Mouse (Mus musculus): Measurements from ENCODE around the gene Gpr4.

Gene Gpr4

GRCm38 (mm10) chr7:19229404-19229803 is 17.1 kb downstream of the Gpr4 start:
- DNase-seq = no peak

- no peak for DNase-seq
Measured at GRCm38 (mm10) chr7:19230041-19230580, 17.8 kb downstream of the Gpr4 start.

GRCm38 (mm10) chr7:19230899-19231298 is 18.6 kb downstream of the Gpr4 start:
- DNase-seq = no peak

- DNase-seq = no peak
Measured at GRCm38 (mm10) chr7:19231849-19232248, 19.5 kb downstream of the Gpr4 start.

GRCm38 (mm10) chr7:19234652-19235051 is 22.3 kb downstream of the Gpr4 start:
- DNase-seq = no peak

GRCm38 (mm10) chr7:19235092-19235671 is 22.8 kb downstream of the Gpr4 start:
- DNase-seq = peak; percentile 90

- DNase-seq = peak; percentile 95
Measured at GRCm38 (mm10) chr7:19236411-19236810, 24.1 kb downstream of the Gpr4 start.

GRCm38 (mm10) chr7:19238344-19238743 is 26.0 kb downstream of the Gpr4 start:
- peak; percentile 96 for DNase-seq

GRCm38 (mm10) chr7:19239423-19239822 is 27.1 kb downstream of the Gpr4 start:
- peak; percentile 97 for DNase-seq

GRCm38 (mm10) chr7:19239986-19240385 is 27.6 kb downstream of the Gpr4 start:
- no peak for DNase-seq

GRCm38 (mm10) chr7:19240905-19241463 is 28.6 kb downstream of the Gpr4 start:
- no peak for DNase-seq

- no peak for DNase-seq
Measured at GRCm38 (mm10) chr7:19242005-19242404, 29.7 kb downstream of the Gpr4 start.

- no peak for DNase-seq
Measured at GRCm38 (mm10) chr7:19243858-19244257, 31.5 kb downstream of the Gpr4 start.

GRCm38 (mm10) chr7:19245083-19245482 is 32.7 kb downstream of the Gpr4 start:
- peak; percentile 88 for DNase-seq

- no peak for DNase-seq
Measured at GRCm38 (mm10) chr7:19246855-19247254, 34.5 kb downstream of the Gpr4 start.

GRCm38 (mm10) chr7:19247511-19247910 is 35.2 kb downstream of the Gpr4 start:
- no peak for DNase-seq

GRCm38 (mm10) chr7:19252078-19252477 is 39.7 kb downstream of the Gpr4 start:
- DNase-seq = no peak

- no peak for DNase-seq
Measured at GRCm38 (mm10) chr7:19253437-19253836, 41.1 kb downstream of the Gpr4 start.

GRCm38 (mm10) chr7:19255395-19255794 is 43.1 kb downstream of the Gpr4 start:
- no peak for DNase-seq

GRCm38 (mm10) chr7:19256567-19256966 is 44.2 kb downstream of the Gpr4 start:
- DNase-seq = no peak

- DNase-seq = peak; percentile 99
Measured at GRCm38 (mm10) chr7:19257390-19258022, 45.2 kb downstream of the Gpr4 start.

- no peak for DNase-seq
Measured at GRCm38 (mm10) chr7:19258336-19258735, 46.0 kb downstream of the Gpr4 start.

GRCm38 (mm10) chr7:19265147-19265546 is 52.8 kb downstream of the Gpr4 start:
- peak; percentile 94 for DNase-seq
